Mouse (Mus musculus): Measurements from ENCODE around the gene Tgfbr1. TPM values are rescaled to one million over a fixed set of nuclear protein-coding genes. Genes with fewer than 3 reads are reported as not detected.

The Tgfbr1 gene
- total RNA-seq, 1 experiment = 31.7 TPM

- Histone ChIP-seq H3K9me3 (ENCODE audit: control insufficient read depth, insufficient read depth, low read depth, low read length) (no peaks in the 10 kb centered on the region), H3K4me3 (ENCODE audit: insufficient read depth in 1 of 2, low read depth in 1 of 2, low read length in 2 of 2, poor library complexity in 1 of 2, severe bottlenecking in 1 of 2) (no peak overlapping the region), H3K9ac (ENCODE audit: insufficient read depth, low read depth, low read length, poor library complexity, severe bottlenecking) (no peak overlapping the region), H3K4me1 (ENCODE audit: control insufficient read depth in 2 of 2, insufficient read depth in 2 of 2, low read length in 2 of 2, poor library complexity in 1 of 2) (no peaks in the 10 kb centered on the region), H3K36me3 (ENCODE audit: control insufficient read depth, insufficient read depth, low read length, poor library complexity, severe bottlenecking) (no peaks in the 10 kb centered on the region), H3K27ac (ENCODE audit: insufficient read depth, low read depth, low read length, poor library complexity, severe bottlenecking) (no peak overlapping the region)
- in situ Hi-C loops (cut with MboI; ENCODE audit: low sequenced_read_pairs in 2 of 2, unreplicated experiment in 2 of 2) = no loop called here
- DNase-seq (ENCODE audit: low read depth, low spot score) = no peak
- no peak for TF ChIP-seq HCFC1 (IDR thresholded peaks at IDR 0.05; ENCODE audit: borderline replicate concordance, insufficient read depth, low read length)
- TF ChIP-seq ZNF384 (IDR thresholded peaks at IDR 0.05; ENCODE audit: low read depth, low read length) = no peak
- no peak for TF ChIP-seq MAFK (IDR thresholded peaks at IDR 0.05; ENCODE audit: insufficient read depth, low read depth, low read length)
- no peak for TF ChIP-seq ZC3H11A (IDR thresholded peaks at IDR 0.05; ENCODE audit: borderline replicate concordance, low read depth, low read length)
- no peak for TF ChIP-seq CHD2 (IDR thresholded peaks at IDR 0.05; ENCODE audit: low read depth, low read length)
Measured at GRCm38 (mm10) chr4:47315458-47315857, 37.6 kb upstream of the Tgfbr1 start.

GRCm38 (mm10) chr4:47316432-47316831 is 36.6 kb upstream of the Tgfbr1 start:
- Histone ChIP-seq H3K4me1 (ENCODE audit: control insufficient read depth in 2 of 2, insufficient read depth in 2 of 2, low read length in 2 of 2, poor library complexity in 1 of 2) (no peaks in the 10 kb centered on the region), H3K36me3 (ENCODE audit: control insufficient read depth, insufficient read depth, low read length, poor library complexity, severe bottlenecking) (no peaks in the 10 kb centered on the region), H3K27ac (ENCODE audit: insufficient read depth, low read depth, low read length, poor library complexity, severe bottlenecking) (no peak overlapping the region), H3K9me3 (ENCODE audit: control insufficient read depth, insufficient read depth, low read depth, low read length) (no peaks in the 10 kb centered on the region), H3K9ac (ENCODE audit: insufficient read depth, low read depth, low read length, poor library complexity, severe bottlenecking) (no peak overlapping the region), H3K4me3 (ENCODE audit: insufficient read depth in 1 of 2, low read depth in 1 of 2, low read length in 2 of 2, poor library complexity in 1 of 2, severe bottlenecking in 1 of 2) (no peak overlapping the region)
- DNase-seq (ENCODE audit: low read depth, low spot score) = no peak
- in situ Hi-C loops (cut with MboI; ENCODE audit: low sequenced_read_pairs in 2 of 2, unreplicated experiment in 2 of 2) = no loop called here
- TF ChIP-seq ZC3H11A (IDR thresholded peaks at IDR 0.05; ENCODE audit: borderline replicate concordance, low read depth, low read length) (no peak), MAFK (IDR thresholded peaks at IDR 0.05; ENCODE audit: insufficient read depth, low read depth, low read length) (no peak), HCFC1 (IDR thresholded peaks at IDR 0.05; ENCODE audit: borderline replicate concordance, insufficient read depth, low read length) (no peak), CHD2 (IDR thresholded peaks at IDR 0.05; ENCODE audit: low read depth, low read length) (no peak), ZNF384 (IDR thresholded peaks at IDR 0.05; ENCODE audit: low read depth, low read length) (no peak)

GRCm38 (mm10) chr4:47319561-47320321 is 33.3 kb upstream of the Tgfbr1 start:
- Histone ChIP-seq H3K9me3 (ENCODE audit: control insufficient read depth, insufficient read depth, low read depth, low read length) (no peaks in the 10 kb centered on the region), H3K27ac (ENCODE audit: insufficient read depth, low read depth, low read length, poor library complexity, severe bottlenecking) (no peak overlapping the region), H3K4me1 (ENCODE audit: control insufficient read depth in 2 of 2, insufficient read depth in 2 of 2, low read length in 2 of 2, poor library complexity in 1 of 2) (no peaks in the 10 kb centered on the region), H3K4me3 (ENCODE audit: insufficient read depth in 1 of 2, low read depth in 1 of 2, low read length in 2 of 2, poor library complexity in 1 of 2, severe bottlenecking in 1 of 2) (no peak overlapping the region), H3K9ac (ENCODE audit: insufficient read depth, low read depth, low read length, poor library complexity, severe bottlenecking) (no peak overlapping the region), H3K36me3 (ENCODE audit: control insufficient read depth, insufficient read depth, low read length, poor library complexity, severe bottlenecking) (no peaks in the 10 kb centered on the region)
- in situ Hi-C loops (cut with MboI; ENCODE audit: low sequenced_read_pairs in 2 of 2, unreplicated experiment in 2 of 2) = no loop called here
- DNase-seq (ENCODE audit: low read depth, low spot score) = no peak
- no peak for TF ChIP-seq HCFC1 (IDR thresholded peaks at IDR 0.05; ENCODE audit: borderline replicate concordance, insufficient read depth, low read length)
- no peak for TF ChIP-seq MAFK (IDR thresholded peaks at IDR 0.05; ENCODE audit: insufficient read depth, low read depth, low read length)
- TF ChIP-seq ZNF384 (IDR thresholded peaks at IDR 0.05; ENCODE audit: low read depth, low read length) = no peak
- TF ChIP-seq CHD2 (IDR thresholded peaks at IDR 0.05; ENCODE audit: low read depth, low read length) = no peak
- no peak for TF ChIP-seq ZC3H11A (IDR thresholded peaks at IDR 0.05; ENCODE audit: borderline replicate concordance, low read depth, low read length)

- Histone ChIP-seq H3K4me1 (ENCODE audit: control insufficient read depth in 2 of 2, insufficient read depth in 2 of 2, low read length in 2 of 2, poor library complexity in 1 of 2) (no peaks in the 10 kb centered on the region), H3K9ac (ENCODE audit: insufficient read depth, low read depth, low read length, poor library complexity, severe bottlenecking) (no peak overlapping the region), H3K4me3 (ENCODE audit: insufficient read depth in 1 of 2, low read depth in 1 of 2, low read length in 2 of 2, poor library complexity in 1 of 2, severe bottlenecking in 1 of 2) (no peak overlapping the region), H3K9me3 (ENCODE audit: control insufficient read depth, insufficient read depth, low read depth, low read length) (no peaks in the 10 kb centered on the region), H3K36me3 (ENCODE audit: control insufficient read depth, insufficient read depth, low read length, poor library complexity, severe bottlenecking) (no peaks in the 10 kb centered on the region), H3K27ac (ENCODE audit: insufficient read depth, low read depth, low read length, poor library complexity, severe bottlenecking) (no peak overlapping the region)
- no peak for DNase-seq (ENCODE audit: low read depth, low spot score)
- in situ Hi-C loops (cut with MboI; ENCODE audit: low sequenced_read_pairs in 2 of 2, unreplicated experiment in 2 of 2) = no loop called here
- TF ChIP-seq HCFC1 (IDR thresholded peaks at IDR 0.05; ENCODE audit: borderline replicate concordance, insufficient read depth, low read length) = no peak
- TF ChIP-seq ZNF384 (IDR thresholded peaks at IDR 0.05; ENCODE audit: low read depth, low read length) = no peak
- TF ChIP-seq ZC3H11A (IDR thresholded peaks at IDR 0.05; ENCODE audit: borderline replicate concordance, low read depth, low read length) = no peak
- no peak for TF ChIP-seq CHD2 (IDR thresholded peaks at IDR 0.05; ENCODE audit: low read depth, low read length)
- TF ChIP-seq MAFK (IDR thresholded peaks at IDR 0.05; ENCODE audit: insufficient read depth, low read depth, low read length) = no peak
Measured at GRCm38 (mm10) chr4:47322315-47322714, 30.7 kb upstream of the Tgfbr1 start.
